Mouse (Mus musculus) G1E (cell line): ENCODE results near the gene Ndc80. TPM values are rescaled to one million over a fixed set of nuclear protein-coding genes. Genes with fewer than 3 reads are reported as not detected.

ENCODE experiments used
- ATAC-seq: 2 replicates; pipeline ENCODE4 v1.8.0; 2016; ENCODE audit warnings: mild to moderate bottlenecking; ENCODE audit not compliant: insufficient number of reproducible peaks, poor library complexity, low FRiP score, severe bottlenecking; ENCODE audit errors: extremely low read depth
- DNase-seq: peaks from one replicate; pipeline ENCODE4 v3.0.0; 2012; ENCODE audit warnings: low spot score
- H3K27me3 ChIP-seq: 2 replicates; pipeline ENCODE4 v1.6.1; 2012; ENCODE audit warnings: mild to moderate bottlenecking, low read length, inconsistent platforms; ENCODE audit not compliant: insufficient read depth
- H3K36me3 ChIP-seq: replicated peaks from 2 replicates; pipeline ENCODE3; 2012; ENCODE audit warnings: mild to moderate bottlenecking, inconsistent platforms
- H3K4me1 ChIP-seq: 2 replicates; pipeline ENCODE4 v1.6.1; 2012; ENCODE audit warnings: low read depth, low read length, inconsistent platforms, mixed read lengths; ENCODE audit not compliant: insufficient read depth
- H3K4me3 ChIP-seq: 2 replicates; pipeline ENCODE4 v1.5.1; 2012; ENCODE audit warnings: low read depth, mild to moderate bottlenecking, inconsistent platforms, low read length, moderate library complexity, mixed read lengths
- H3K9me3 ChIP-seq: replicated peaks from 2 replicates; pipeline ENCODE4 v1.6.1; 2012; ENCODE audit warnings: inconsistent platforms
- CTCF ChIP-seq: IDR thresholded peaks from 2 replicates; pipeline ENCODE4 v1.5.1; 2012; ENCODE audit warnings: low read depth, low read length, inconsistent platforms, mixed read lengths
- GATA1 ChIP-seq: IDR thresholded peaks from 2 replicates; pipeline ENCODE4 v1.6.1; 2012; ENCODE audit warnings: borderline replicate concordance, low read length, inconsistent platforms, mixed read lengths
- GATA2 ChIP-seq: IDR thresholded peaks from 2 replicates; pipeline ENCODE4 v1.6.1; 2012; ENCODE audit warnings: low read depth, low read length, inconsistent platforms, borderline replicate concordance
- POLR2AphosphoS5 ChIP-seq: IDR thresholded peaks from 2 replicates; pipeline ENCODE4 v1.6.1; 2012; ENCODE audit warnings: low read depth, low read length, inconsistent platforms; ENCODE audit not compliant: insufficient replicate concordance
- TAL1 ChIP-seq: conservative IDR thresholded peaks from 2 replicates; pipeline ENCODE4 v1.6.1; 2012; ENCODE audit warnings: low read depth, low read length, inconsistent platforms, mixed read lengths
- polyA plus RNA-seq: library from polyadenylated mRNA; stranded (reverse); fragments of >175 nt; gene quantifications from 2 replicates; pipeline ENCODE4 v1.2.3, GENCODE M21; 2012
- total RNA-seq, 2 experiments: library from RNA; stranded (forward) in 1 of 2; stranded (reverse) in 1 of 2; fragments of 200-1000 nt in 1 of 2; fragments of >200 nt in 1 of 2; fragmentation: Nextera tagmentation in 1 of 2; gene quantifications; 2 replicates each; pipeline ENCODE4 v1.2.3; 2014 to 2017

Gene Ndc80
- total and polyA plus RNA-seq, 3 experiments = 8.3 to 120 (median 110) TPM

GRCm38 (mm10) chr17:71483418-71484060, 43.1 kb downstream of the Ndc80 start:
- no peak for ATAC-seq

GRCm38 (mm10) chr17:71479381-71479901, 47.2 kb downstream of the Ndc80 start:
- no peaks in the 10 kb centered on the region for H3K27me3 ChIP-seq
- peaks cover 26% of the 10 kb centered on the region for H3K4me1 ChIP-seq
- no peaks in the 10 kb centered on the region for H3K9me3 ChIP-seq
- DNase-seq (peak; percentile 18), ATAC-seq (no peak)
- no peaks in the 10 kb centered on the region for H3K36me3 ChIP-seq
- H3K4me3 ChIP-seq = no peak overlapping the region
- TF ChIP-seq GATA2 = no peak
- TF ChIP-seq POLR2AphosphoS5 = no peak
- TF ChIP-seq TAL1 = no peak
- no peak for TF ChIP-seq CTCF
- TF ChIP-seq GATA1 = no peak

More at GRCm38 (mm10) chr17:71483418-71484060, 43.1 kb downstream of the Ndc80 start:
- H3K9me3 ChIP-seq = no peaks in the 10 kb centered on the region
- no peaks in the 10 kb centered on the region for H3K36me3 ChIP-seq
- no peak overlapping the region for H3K4me3 ChIP-seq
- TF ChIP-seq TAL1 = no peak
- no peak for TF ChIP-seq CTCF
- no peak for TF ChIP-seq GATA2
- no peak for TF ChIP-seq POLR2AphosphoS5
- TF ChIP-seq GATA1 = no peak
- no peak for DNase-seq
- H3K27me3 ChIP-seq = no peaks in the 10 kb centered on the region
- peaks cover 39% of the 10 kb centered on the region for H3K4me1 ChIP-seq

- H3K4me1 ChIP-seq = peaks cover 38% of the 10 kb centered on the region
- DNase-seq = no peak
- peaks cover 4% of the 10 kb centered on the region for H3K36me3 ChIP-seq
- no peak overlapping the region for H3K4me3 ChIP-seq
- H3K9me3 ChIP-seq = no peaks in the 10 kb centered on the region
- TF ChIP-seq GATA1 (no peak), GATA2 (no peak), CTCF (no peak), POLR2AphosphoS5 (no peak), TAL1 (no peak)
- no peaks in the 10 kb centered on the region for H3K27me3 ChIP-seq
- ATAC-seq = no peak
Observed at GRCm38 (mm10) chr17:71477481-71477880, 49.2 kb downstream of the Ndc80 start.

- no peak for ATAC-seq
- H3K9me3 ChIP-seq = no peaks in the 10 kb centered on the region
- peaks cover 44% of the 10 kb centered on the region for H3K4me1 ChIP-seq
- no peak for DNase-seq
- TF ChIP-seq POLR2AphosphoS5 (no peak), GATA1 (no peak), CTCF (no peak)
- no peaks in the 10 kb centered on the region for H3K27me3 ChIP-seq
- H3K36me3 ChIP-seq = peaks cover 11% of the 10 kb centered on the region
- no peak overlapping the region for H3K4me3 ChIP-seq
Observed at GRCm38 (mm10) chr17:71476346-71477020, 50.2 kb downstream of the Ndc80 start.

DNA sequence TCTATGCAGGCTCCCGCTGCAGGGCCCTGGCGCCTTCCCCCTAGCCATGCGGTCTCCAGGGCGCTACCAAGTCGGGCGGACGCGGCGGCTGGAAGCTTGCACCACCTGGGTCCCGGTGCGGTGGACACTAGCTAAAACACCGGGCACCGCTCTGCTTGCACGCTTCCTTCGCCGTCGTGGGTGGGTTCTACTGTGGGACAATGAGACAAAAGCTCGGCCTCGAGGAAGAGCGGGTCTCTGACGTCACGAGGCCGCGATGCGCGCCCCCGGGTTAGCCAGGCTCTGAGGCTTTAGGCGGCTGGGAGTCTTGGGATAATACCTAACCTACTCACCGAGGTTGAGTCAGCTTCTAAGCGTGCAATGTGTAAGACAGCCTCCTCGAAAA, 51.0 kb downstream of the Ndc80 start:
- no peak for TF ChIP-seq TAL1
- TF ChIP-seq POLR2AphosphoS5 = no peak
- TF ChIP-seq CTCF = no peak
- TF ChIP-seq GATA1 = no peak
- TF ChIP-seq GATA2 = no peak
- H3K36me3 ChIP-seq = peaks cover 11% of the 10 kb centered on the region
- H3K27me3 ChIP-seq = no peaks in the 10 kb centered on the region
- ATAC-seq (no peak; the same call in 1 of the 2 replicates), DNase-seq (peak; percentile 65)
- H3K9me3 ChIP-seq = no peaks in the 10 kb centered on the region
- H3K4me1 ChIP-seq = peaks cover 44% of the 10 kb centered on the region
- H3K4me3 ChIP-seq = peak overlapping the region; percentile 96

GRCm38 (mm10) chr17:71474762-71475704, 51.6 kb downstream of the Ndc80 start, which contains the start of gene Smchd1:
Gene Smchd1, minus strand, starts transcription at chr17:71475343.
- Histone ChIP-seq H3K27me3 (no peaks in the 10 kb centered on the region), H3K4me1 (peaks cover 38% of the 10 kb centered on the region), H3K36me3 (peaks cover 15% of the 10 kb centered on the region), H3K9me3 (no peaks in the 10 kb centered on the region), H3K4me3 (peak within 1 kb of the TSS; percentile 96)
- no peak for TF ChIP-seq TAL1
- no peak for TF ChIP-seq GATA2
- no peak for TF ChIP-seq POLR2AphosphoS5
- no peak for TF ChIP-seq CTCF
- no peak for TF ChIP-seq GATA1
- peak; percentile 95 for ATAC-seq
- DNase-seq = peak; percentile 94
